Mouse (Mus musculus): ENCODE data around the gene Zfp710. TPM values are rescaled to one million over a fixed set of nuclear protein-coding genes. Genes with fewer than 3 reads are reported as not detected.

Zfp710 gene
- total RNA-seq, 2 experiments from 2014 or later, result 27.4 to 28.0 TPM

GRCm38 (mm10) chr7:80138375-80138774, 113.8 kb downstream of the Zfp710 start:
- no peak for DNase-seq
- intact Hi-C loops (cut with DNase I), result no loop called here

- DNase-seq, result peak; percentile 71 to 75
- intact Hi-C loops (cut with DNase I), result loop anchor here (1.0 to 5.0 kb wide), 3 partner anchors 74 to 236 kb away; no protein-coding TSS in a partner anchor
Measured at GRCm38 (mm10) chr7:80140815-80141214, 116.2 kb downstream of the Zfp710 start.

Other genes starting within 250 kb of the Zfp710 start
- not detected for gene Mesp1, start 231.0 kb upstream of the Zfp710 start, total RNA-seq (2021)
- under 1 TPM in 1 of 2 experiments, not detected in 1; 0.14 TPM for gene Mesp2, start 214.1 kb upstream of the Zfp710 start, total RNA-seq (2021)
- 10 to 100 TPM; 12.0 to 14.5 TPM for gene Anpep, start 163.8 kb upstream of the Zfp710 start, total RNA-seq (2021)
- 10 to 100 TPM; 21.1 to 24.6 TPM for gene Ap3s2, start 104.2 kb upstream of the Zfp710 start, total RNA-seq (2021)
- 10 to 100 TPM in 1 of 2 experiments, 1 to 10 TPM in 1; 9.8 to 11.4 TPM for gene Arpin, start 89.5 kb upstream of the Zfp710 start, total RNA-seq (2021)
- 1,000 to 10,000 TPM; 1,714 to 2,029 TPM for gene Idh2, start 90.6 kb downstream of the Zfp710 start, total RNA-seq (2021)
- gene Sema4b, start 162.0 kb downstream of the Zfp710 start, total RNA-seq (2021), result 10 to 100 TPM; 12.1 to 12.4 TPM
- gene Cib1, start 208.0 kb downstream of the Zfp710 start, total RNA-seq (2021), result 10 to 100 TPM; 15.6 to 16.3 TPM
- gene Gdpgp1, start 208.1 kb downstream of the Zfp710 start, total RNA-seq (2021), result 1 to 10 TPM; 1.5 to 1.8 TPM
- under 1 TPM; 0.14 to 0.53 TPM for gene Ttll13, start 221.6 kb downstream of the Zfp710 start, total RNA-seq (2021)
- gene Ngrn, start 236.4 kb downstream of the Zfp710 start, total RNA-seq (2021), result 10 to 100 TPM; 26.7 to 29.0 TPM
- gene Vps33b, start 244.8 kb downstream of the Zfp710 start, total RNA-seq (2021), result 1 to 10 TPM; 6.2 to 7.2 TPM

All from heart, postnatal 36 days (tissue).